Mouse (Mus musculus): ENCODE data around the gene Gale. TPM values are rescaled to one million over a fixed set of nuclear protein-coding genes. Genes with fewer than 3 reads are reported as not detected.
"Not testable (repeated sequence)": the region's sequence is repeated elsewhere in the genome, so short reads cannot be mapped to it uniquely, and the experiment has no call there.

Gene Gale
- polyA plus RNA-seq, 1 experiment from 2014 or later: 38.5 TPM

GRCm38 (mm10) chr4:135972556-135972906 lies 9.0 kb downstream of the Gale start, which contains the start of gene Lypla2:
Lypla2 (minus strand) TSS chr4:135972626.
- H3K4me1 ChIP-seq: peaks cover 22% of the 10 kb centered on the region
- H3K27me3 ChIP-seq: no peaks in the 10 kb centered on the region
- 1% methylated on average over 19 of the region's 19 CpGs for WGBS
- peak within 1 kb of the TSS; percentile 99 for H3K4me3 ChIP-seq
- H3K9ac ChIP-seq: peak within 1 kb of the TSS; percentile 95
- ATAC-seq (ENCODE audit: insufficient number of reproducible peaks, insufficient read depth, low FRiP score, low TSS enrichment, low read depth): peak; percentile 44
- peak within 1 kb of the TSS; percentile 66 for H3K27ac ChIP-seq
- H3K36me3 ChIP-seq: peaks cover 64% of the 10 kb centered on the region
- H3K9me3 ChIP-seq: no peaks in the 10 kb centered on the region
- peak within 1 kb of the TSS; percentile 97 for H3K4me2 ChIP-seq

- H3K27ac ChIP-seq: 0 out of 2 replicates have a peak overlapping the region, but pooled peaks have one; percentile 7
These were observed 9.6 kb downstream of the Gale start for GRCm38 (mm10) chr4:135972911-135973811.

GRCm38 (mm10) chr4:135976146-135976545 lies 12.6 kb downstream of the Gale start:
- Histone ChIP-seq H3K4me3 (no peak overlapping the region), H3K4me2 (no peak overlapping the region), H3K9me3 (no peaks in the 10 kb centered on the region), H3K4me1 (peaks cover 16% of the 10 kb centered on the region), H3K27me3 (no peaks in the 10 kb centered on the region), H3K9ac (no peak overlapping the region), H3K36me3 (peaks cover 55% of the 10 kb centered on the region), H3K27ac (no peak overlapping the region)
- no peak for ATAC-seq (ENCODE audit: insufficient number of reproducible peaks, insufficient read depth, low FRiP score, low TSS enrichment, low read depth)
- 92% methylated on average over 12 of the region's 12 CpGs for WGBS

More at GRCm38 (mm10) chr4:135972911-135973811, 9.6 kb downstream of the Gale start:
- 70% methylated on average over 13 of the region's 13 CpGs for WGBS
- Histone ChIP-seq H3K4me3 (peak overlapping the region; percentile 99), H3K9ac (peak overlapping the region; percentile 95), H3K36me3 (peaks cover 61% of the 10 kb centered on the region), H3K4me2 (peak overlapping the region; percentile 97), H3K9me3 (no peaks in the 10 kb centered on the region), H3K27me3 (no peaks in the 10 kb centered on the region), H3K4me1 (peaks cover 22% of the 10 kb centered on the region)
- ATAC-seq (ENCODE audit: insufficient number of reproducible peaks, insufficient read depth, low FRiP score, low TSS enrichment, low read depth): no peak

- H3K27me3 ChIP-seq: not testable (repeated sequence)
- 95% methylated on average over 5 of the region's 5 CpGs for WGBS
- peaks cover 82% of the 10 kb centered on the region for H3K36me3 ChIP-seq
These were observed 16.7 kb downstream of the Gale start for GRCm38 (mm10) chr4:135980223-135980622.

GRCm38 (mm10) chr4:135981524-135982063 lies 18.1 kb downstream of the Gale start:
- Histone ChIP-seq H3K27ac (no peak overlapping the region), H3K4me3 (no peak overlapping the region), H3K4me2 (no peak overlapping the region), H3K9ac (no peak overlapping the region), H3K27me3 (no peaks in the 10 kb centered on the region), H3K9me3 (no peaks in the 10 kb centered on the region), H3K4me1 (peaks cover 15% of the 10 kb centered on the region), H3K36me3 (peaks cover 70% of the 10 kb centered on the region)
- 36% methylated on average over 7 of the region's 7 CpGs for WGBS
- no peak for ATAC-seq (ENCODE audit: insufficient number of reproducible peaks, insufficient read depth, low FRiP score, low TSS enrichment, low read depth)

More at GRCm38 (mm10) chr4:135980223-135980622, 16.7 kb downstream of the Gale start:
- not testable (repeated sequence) for H3K4me2 ChIP-seq; H3K9ac ChIP-seq; H3K27ac ChIP-seq; ATAC-seq (ENCODE audit: insufficient number of reproducible peaks, insufficient read depth, low FRiP score, low TSS enrichment, low read depth); H3K4me3 ChIP-seq; H3K4me1 ChIP-seq; H3K9me3 ChIP-seq

GRCm38 (mm10) chr4:135984556-135984955 lies 21.0 kb downstream of the Gale start:
- Histone ChIP-seq H3K9me3 (no peaks in the 10 kb centered on the region), H3K27me3 (no peaks in the 10 kb centered on the region), H3K4me2 (no peak overlapping the region), H3K36me3 (peaks cover 47% of the 10 kb centered on the region), H3K4me1 (peaks cover 20% of the 10 kb centered on the region), H3K27ac (no peak overlapping the region), H3K4me3 (no peak overlapping the region), H3K9ac (peak overlapping the region; percentile 32; the same call in 1 of the 2 replicates)
- ATAC-seq (ENCODE audit: insufficient number of reproducible peaks, insufficient read depth, low FRiP score, low TSS enrichment, low read depth): no peak
- 83% methylated on average over 5 of the region's 5 CpGs for WGBS

- Histone ChIP-seq H3K4me2 (peak overlapping the region; percentile 84), H3K36me3 (peaks cover 47% of the 10 kb centered on the region), H3K27ac (no peak overlapping the region), H3K9me3 (no peaks in the 10 kb centered on the region), H3K4me3 (no peak overlapping the region), H3K27me3 (no peaks in the 10 kb centered on the region), H3K9ac (no peak overlapping the region), H3K4me1 (peaks cover 20% of the 10 kb centered on the region)
- ATAC-seq (ENCODE audit: insufficient number of reproducible peaks, insufficient read depth, low FRiP score, low TSS enrichment, low read depth): no peak
- 89% methylated on average over 5 of the region's 5 CpGs for WGBS
These were observed 21.7 kb downstream of the Gale start for GRCm38 (mm10) chr4:135985193-135985592.

- WGBS: 88% methylated on average over 7 of the region's 7 CpGs
- Histone ChIP-seq H3K36me3 (peaks cover 43% of the 10 kb centered on the region), H3K4me1 (peaks cover 20% of the 10 kb centered on the region), H3K27ac (no peak overlapping the region), H3K27me3 (no peaks in the 10 kb centered on the region), H3K4me2 (peak overlapping the region; percentile 84), H3K9me3 (no peaks in the 10 kb centered on the region), H3K9ac (peak overlapping the region; percentile 96), H3K4me3 (peak overlapping the region; percentile 94)
- no peak for ATAC-seq (ENCODE audit: insufficient number of reproducible peaks, insufficient read depth, low FRiP score, low TSS enrichment, low read depth)
These were observed 22.2 kb downstream of the Gale start for GRCm38 (mm10) chr4:135985769-135986168.

- Histone ChIP-seq H3K4me2 (peak overlapping the region; percentile 84), H3K4me3 (peak overlapping the region; percentile 94), H3K4me1 (peaks cover 20% of the 10 kb centered on the region), H3K27ac (peak overlapping the region; percentile 87), H3K36me3 (peaks cover 36% of the 10 kb centered on the region), H3K9me3 (peaks cover under 1% of the 10 kb centered on the region; the same call in 1 of the 2 replicates), H3K27me3 (no peaks in the 10 kb centered on the region), H3K9ac (peak overlapping the region; percentile 96)
- no peak for ATAC-seq (ENCODE audit: insufficient number of reproducible peaks, insufficient read depth, low FRiP score, low TSS enrichment, low read depth)
- WGBS: 7% methylated on average over 23 of the region's 23 CpGs
These were observed 22.9 kb downstream of the Gale start for GRCm38 (mm10) chr4:135986301-135986942.

- H3K4me1 ChIP-seq: peaks cover 16% of the 10 kb centered on the region
- WGBS: under 1% methylated on average over 80 of the region's 81 CpGs
- H3K9ac ChIP-seq: peak within 1 kb of the TSS; percentile 96
- H3K36me3 ChIP-seq: peaks cover 29% of the 10 kb centered on the region
- H3K27ac ChIP-seq: peak within 1 kb of the TSS; percentile 87
- H3K9me3 ChIP-seq: peaks cover 2% of the 10 kb centered on the region; the same call in 1 of the 2 replicates
- H3K4me2 ChIP-seq: peak within 1 kb of the TSS; percentile 84
- H3K27me3 ChIP-seq: no peaks in the 10 kb centered on the region
- H3K4me3 ChIP-seq: peak within 1 kb of the TSS; percentile 94
- ATAC-seq (ENCODE audit: insufficient number of reproducible peaks, insufficient read depth, low FRiP score, low TSS enrichment, low read depth): peak; percentile 69
These were observed 23.6 kb downstream of the Gale start, which contains the start of gene Pithd1 for GRCm38 (mm10) chr4:135986943-135987710. Pithd1 (minus strand) TSS chr4:135987264.

- 63% methylated on average over 9 of the region's 9 CpGs for WGBS
These were observed 24.2 kb downstream of the Gale start for GRCm38 (mm10) chr4:135987714-135988113.

More at GRCm38 (mm10) chr4:135987714-135988113, 24.2 kb downstream of the Gale start:
- Histone ChIP-seq H3K9me3 (peaks cover 2% of the 10 kb centered on the region; the same call in 1 of the 2 replicates), H3K4me1 (peaks cover 16% of the 10 kb centered on the region), H3K27ac (peak overlapping the region; percentile 87), H3K4me2 (peak overlapping the region; percentile 84), H3K4me3 (peak overlapping the region; percentile 94), H3K36me3 (peaks cover 26% of the 10 kb centered on the region), H3K27me3 (no peaks in the 10 kb centered on the region), H3K9ac (peak overlapping the region; percentile 96)
- no peak for ATAC-seq (ENCODE audit: insufficient number of reproducible peaks, insufficient read depth, low FRiP score, low TSS enrichment, low read depth)

All from embryonic facial prominence, embryonic 13.5 days (tissue).